Mouse (Mus musculus) embryonic stem cell, embryonic (primary cell): ENCODE measurements around the gene Pde6d.

Experiments used
- CTCF ChIA-PET, 4 experiments: fragments of 300-600 bp in 2 of 4; fragments of 350-600 bp in 2 of 4; sonication (Branson Sonifier 250); formaldehyde crosslinking; loops; one replicate each; lab custom pipeline; 2022; ENCODE audit warnings: inconsistent platforms in 2 of 4; lab: Charles Lee
- POLR2A ChIA-PET, 4 experiments: fragments of 300-600 bp in 2 of 4; fragments of 350-600 bp in 2 of 4; sonication (Branson Sonifier 250); formaldehyde crosslinking; loops; one replicate each; lab custom pipeline; 2022; ENCODE audit warnings: antibody characterized with exemption in 4 of 4, inconsistent platforms in 1 of 4; lab: Charles Lee

Gene Pde6d

GRCm38 (mm10) chr1:86524619-86525498 lies 57.6 kb downstream of the Pde6d start:
- CTCF ChIA-PET, result interaction anchor here (0.5 to 7.3 kb wide), 30 partner anchors 7 to 460 kb away, joined by 3 to 67 read pairs (median 4); no protein-coding TSS in a partner anchor
- POLR2A ChIA-PET, result interaction anchor here (0.5 to 45.9 kb wide), 66 partner anchors 8 to 1253 kb away, joined by 3 to 3848 read pairs (median 6); partner anchors contain the start of genes Ncl (in 4 of the 4), Cops7b (in 2 of the 4), Pde6d (in 2 of the 4) and Atg16l1 (in 1 of the 4)

- POLR2A ChIA-PET, result interaction anchor here (0.5 to 45.9 kb wide), 61 partner anchors 8 to 1232 kb away, joined by 3 to 3848 read pairs (median 6); partner anchors contain the start of genes Ncl (in 4 of the 4), Cops7b (in 2 of the 4), Pde6d (in 2 of the 4) and Atg16l1 (in 1 of the 4)
- CTCF ChIA-PET, result interaction anchor here (0.5 to 7.3 kb wide), 33 partner anchors 8 to 123 kb away, joined by 3 to 67 read pairs (median 4); no protein-coding TSS in a partner anchor
These were observed 58.4 kb downstream of the Pde6d start for GRCm38 (mm10) chr1:86523776-86524618.

GRCm38 (mm10) chr1:86522286-86522871 lies 60.0 kb downstream of the Pde6d start:
- CTCF ChIA-PET, result interaction anchor here (0.7 to 7.3 kb wide), 12 partner anchors 9 to 93 kb away, joined by 3 to 67 read pairs (median 4); no protein-coding TSS in a partner anchor

GRCm38 (mm10) chr1:86520361-86520760 lies 62.1 kb downstream of the Pde6d start:
- CTCF ChIA-PET, result interaction anchor here (0.5 to 2.9 kb wide), 11 partner anchors 10 to 1712 kb away, joined by 3 to 19 read pairs (median 4); no protein-coding TSS in a partner anchor
- POLR2A ChIA-PET, result interaction anchor here (0.7 to 45.9 kb wide), 11 partner anchors 4 to 82 kb away, joined by 3 to 3848 read pairs (median 388); partner anchors contain the start of gene Ptma (in 1 of the 4)

More at GRCm38 (mm10) chr1:86522286-86522871, 60.0 kb downstream of the Pde6d start:
- POLR2A ChIA-PET, result interaction anchor here (0.6 to 45.9 kb wide), 22 partner anchors 6 to 267 kb away, joined by 3 to 3848 read pairs (median 142); partner anchors contain the start of genes Ncl (in 2 of the 4), Cops7b (in 1 of the 4), Pde6d (in 1 of the 4) and Ptma (in 1 of the 4)

GRCm38 (mm10) chr1:86517076-86517475 lies 65.4 kb downstream of the Pde6d start:
- POLR2A ChIA-PET, result interaction anchor here in 3 of 4 experiments (0.6 to 45.9 kb wide), 8 partner anchors 1 to 849 kb away, joined by 3 to 3848 read pairs (median 1873); partner anchors contain the start of gene Ptma (in 3 of the 3)
- CTCF ChIA-PET, result interaction anchor here in 1 of 4 experiments (1.3 kb wide), 1 partner anchor 11 kb away, joined by 4 read pairs; no protein-coding TSS in a partner anchor

- ChIA-PET POLR2A (interaction anchor here in 3 of 4 experiments (1.9 to 45.9 kb wide), 8 partner anchors 0 to 47 kb away, joined by 7 to 3848 read pairs (median 2220); partner anchors contain the start of gene Ptma (in 3 of the 3)), CTCF (interaction anchor here in 2 of 4 experiments (0.6 to 1.1 kb wide), 3 partner anchors 34 to 430 kb away, joined by 3 read pairs; no protein-coding TSS in a partner anchor)
These were observed 66.6 kb downstream of the Pde6d start for GRCm38 (mm10) chr1:86515715-86516410.

- ChIA-PET CTCF (interaction anchor here in 2 of 4 experiments (0.7 to 2.3 kb wide), 5 partner anchors 9 to 446 kb away, joined by 3 to 8 read pairs (median 3); no protein-coding TSS in a partner anchor), POLR2A (interaction anchor here (0.7 to 45.9 kb wide), 13 partner anchors 2 to 154 kb away, joined by 3 to 3848 read pairs (median 457); partner anchors contain the start of genes Ptma (in 4 of the 4) and Ncl (in 2 of the 4))
These were observed 69.4 kb downstream of the Pde6d start for GRCm38 (mm10) chr1:86513031-86513430.

- CTCF ChIA-PET, result interaction anchor here (0.7 to 4.6 kb wide), 10 partner anchors 8 to 65 kb away, joined by 3 to 67 read pairs (median 3); partner anchors contain the start of gene Ptma (in 1 of the 4)
- POLR2A ChIA-PET, result interaction anchor here (0.5 to 45.9 kb wide), 17 partner anchors 3 to 153 kb away, joined by 3 to 3848 read pairs (median 27); partner anchors contain the start of genes Ptma (in 4 of the 4) and Ncl (in 2 of the 4)
These were observed 70.2 kb downstream of the Pde6d start for GRCm38 (mm10) chr1:86512154-86512720.

GRCm38 (mm10) chr1:86510676-86511441 lies 71.6 kb downstream of the Pde6d start:
- CTCF ChIA-PET, result interaction anchor here (0.6 to 4.6 kb wide), 17 partner anchors 8 to 122 kb away, joined by 3 to 67 read pairs (median 9); partner anchors contain the start of gene Ptma (in 2 of the 4)
- POLR2A ChIA-PET, result interaction anchor here (0.5 to 45.9 kb wide), 40 partner anchors 4 to 447 kb away, joined by 3 to 3848 read pairs (median 5); partner anchors contain the start of genes Ptma (in 4 of the 4), Ncl (in 3 of the 4), Cops7b (in 1 of the 4) and Pde6d (in 1 of the 4)

GRCm38 (mm10) chr1:86510266-86510665 lies 72.2 kb downstream of the Pde6d start:
- POLR2A ChIA-PET, result interaction anchor here (0.5 to 45.9 kb wide), 42 partner anchors 5 to 447 kb away, joined by 3 to 3848 read pairs (median 5); partner anchors contain the start of genes Ptma (in 4 of the 4), Ncl (in 3 of the 4), Cops7b (in 1 of the 4) and Pde6d (in 1 of the 4)
- CTCF ChIA-PET, result interaction anchor here (0.6 to 4.6 kb wide), 20 partner anchors 8 to 121 kb away, joined by 3 to 67 read pairs (median 8); partner anchors contain the start of gene Ptma (in 2 of the 4)

- ChIA-PET POLR2A (interaction anchor here (0.6 to 45.9 kb wide), 34 partner anchors 6 to 150 kb away, joined by 3 to 3848 read pairs (median 6); partner anchors contain the start of genes Ptma (in 4 of the 4), Ncl (in 2 of the 4), Pde6d (in 2 of the 4) and Cops7b (in 1 of the 4)), CTCF (interaction anchor here (0.6 to 4.6 kb wide), 31 partner anchors 8 to 78 kb away, joined by 3 to 67 read pairs (median 7); partner anchors contain the start of gene Ptma (in 2 of the 4))
These were observed 73.0 kb downstream of the Pde6d start for GRCm38 (mm10) chr1:86509410-86509809.

GRCm38 (mm10) chr1:86507866-86508265 lies 74.6 kb downstream of the Pde6d start:
- ChIA-PET CTCF (interaction anchor here in 3 of 4 experiments (0.7 to 5.1 kb wide), 5 partner anchors 13 to 60 kb away, joined by 3 to 19 read pairs (median 3); partner anchors contain the start of gene Ptma (in 1 of the 3)), POLR2A (interaction anchor here (0.8 to 45.9 kb wide), 18 partner anchors 6 to 148 kb away, joined by 3 to 3848 read pairs (median 62); partner anchors contain the start of genes Ptma (in 4 of the 4) and Ncl (in 1 of the 4))

- ChIA-PET POLR2A (interaction anchor here (0.6 to 45.9 kb wide), 19 partner anchors 4 to 148 kb away, joined by 3 to 3848 read pairs (median 7); partner anchors contain the start of genes Ptma (in 4 of the 4) and Ncl (in 1 of the 4)), CTCF (interaction anchor here in 3 of 4 experiments (0.7 to 9.9 kb wide), 8 partner anchors 8 to 39 kb away, joined by 3 to 142 read pairs (median 4); partner anchors contain the start of gene Ptma (in 1 of the 3))
These were observed 76.0 kb downstream of the Pde6d start for GRCm38 (mm10) chr1:86506420-86506819.
